Mouse (Mus musculus): ENCODE measurements at regions not wholly inside any gene's neighbourhood (a gene's known extent, or its start where the extent isn't known, plus 50 kb on each side); places are given as distances from the start of the nearest gene placed in this dataset.
"Not testable (repeated sequence)": the region's sequence is repeated elsewhere in the genome, so short reads cannot be mapped to it uniquely, and the experiment has no call there.

- Histone ChIP-seq H3K4me1 (ENCODE audit: control insufficient read depth, insufficient read depth, low read length) (no peaks in the 10 kb centered on the region), H3K27ac (ENCODE audit: insufficient read depth, low read depth, low read length) (no peak overlapping the region), H3K4me3 (ENCODE audit: insufficient read depth, low read depth, low read length) (no peak overlapping the region)
- 98% methylated on average over 1 of the region's 1 CpGs for WGBS
- TF ChIP-seq CTCF (IDR thresholded peaks at IDR 0.05; ENCODE audit: insufficient read depth, low read depth, low read length), result no peak
- no peak for TF ChIP-seq POLR2A (IDR thresholded peaks at IDR 0.05; ENCODE audit: insufficient read depth, low read depth, low read length)
Observed at GRCm38 (mm10) chr3:18428908-18429307, 480.7 kb downstream of the Cypt12 start.

DNA sequence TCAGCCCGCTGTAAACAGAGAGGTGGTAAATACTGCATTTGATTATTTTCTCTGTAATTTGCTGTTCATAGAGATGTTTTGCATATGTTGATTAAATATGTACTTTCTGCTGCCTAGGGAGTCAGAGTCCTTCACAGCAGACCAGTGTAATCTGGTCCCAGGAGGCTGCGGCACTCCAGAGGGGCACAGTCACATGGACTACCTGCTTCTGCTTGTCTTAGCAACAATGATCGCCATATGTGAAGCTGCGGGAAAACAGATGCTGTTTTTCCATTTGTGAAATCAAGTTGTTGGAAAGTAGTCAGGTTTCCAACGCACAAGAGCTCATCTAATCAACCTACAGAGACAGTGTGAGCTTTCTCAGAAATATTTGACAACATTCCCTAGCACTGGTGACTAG lies 490.6 kb downstream of the Cypt12 start:
- WGBS, result 87% methylated on average over 5 of the region's 5 CpGs
- Histone ChIP-seq H3K27ac (ENCODE audit: insufficient read depth, low read depth, low read length) (no peak overlapping the region), H3K4me1 (ENCODE audit: control insufficient read depth, insufficient read depth, low read length) (no peaks in the 10 kb centered on the region)

GRCm38 (mm10) chr3:18452197-18452933 lies 504.2 kb downstream of the Cypt12 start:
- no peak overlapping the region for H3K27ac ChIP-seq (ENCODE audit: insufficient read depth, low read depth, low read length)
- H3K4me1 ChIP-seq (ENCODE audit: control insufficient read depth, insufficient read depth, low read length), result no peaks in the 10 kb centered on the region
- TF ChIP-seq POLR2A (IDR thresholded peaks at IDR 0.05; ENCODE audit: insufficient read depth, low read depth, low read length) (no peak), CTCF (IDR thresholded peaks at IDR 0.05; ENCODE audit: insufficient read depth, low read depth, low read length) (no peak)
- no peak overlapping the region for H3K4me3 ChIP-seq (ENCODE audit: insufficient read depth, low read depth, low read length)
- 79% methylated on average over 3 of the region's 3 CpGs for WGBS

More for the DNA sequence above, 490.6 kb downstream of the Cypt12 start:
- TF ChIP-seq POLR2A (IDR thresholded peaks at IDR 0.05; ENCODE audit: insufficient read depth, low read depth, low read length), result no peak
- H3K4me3 ChIP-seq (ENCODE audit: insufficient read depth, low read depth, low read length), result no peak overlapping the region

GRCm38 (mm10) chr3:18453220-18453985 lies 505.2 kb downstream of the Cypt12 start:
- no peak overlapping the region for H3K27ac ChIP-seq (ENCODE audit: insufficient read depth, low read depth, low read length)
- 45% methylated on average over 3 of the region's 3 CpGs for WGBS
- TF ChIP-seq CTCF (IDR thresholded peaks at IDR 0.05; ENCODE audit: insufficient read depth, low read depth, low read length), result no peak
- no peak overlapping the region for H3K4me3 ChIP-seq (ENCODE audit: insufficient read depth, low read depth, low read length)
- no peaks in the 10 kb centered on the region for H3K4me1 ChIP-seq (ENCODE audit: control insufficient read depth, insufficient read depth, low read length)

GRCm38 (mm10) chr3:18453986-18454291 lies 505.7 kb downstream of the Cypt12 start:
- no peaks in the 10 kb centered on the region for H3K4me1 ChIP-seq (ENCODE audit: control insufficient read depth, insufficient read depth, low read length)
- H3K4me3 ChIP-seq (ENCODE audit: insufficient read depth, low read depth, low read length), result no peak overlapping the region
- H3K27ac ChIP-seq (ENCODE audit: insufficient read depth, low read depth, low read length), result no peak overlapping the region
- TF ChIP-seq POLR2A (IDR thresholded peaks at IDR 0.05; ENCODE audit: insufficient read depth, low read depth, low read length), result no peak
- no peak for TF ChIP-seq CTCF (IDR thresholded peaks at IDR 0.05; ENCODE audit: insufficient read depth, low read depth, low read length)
- 33% methylated on average over 2 of the region's 2 CpGs for WGBS

DNA sequence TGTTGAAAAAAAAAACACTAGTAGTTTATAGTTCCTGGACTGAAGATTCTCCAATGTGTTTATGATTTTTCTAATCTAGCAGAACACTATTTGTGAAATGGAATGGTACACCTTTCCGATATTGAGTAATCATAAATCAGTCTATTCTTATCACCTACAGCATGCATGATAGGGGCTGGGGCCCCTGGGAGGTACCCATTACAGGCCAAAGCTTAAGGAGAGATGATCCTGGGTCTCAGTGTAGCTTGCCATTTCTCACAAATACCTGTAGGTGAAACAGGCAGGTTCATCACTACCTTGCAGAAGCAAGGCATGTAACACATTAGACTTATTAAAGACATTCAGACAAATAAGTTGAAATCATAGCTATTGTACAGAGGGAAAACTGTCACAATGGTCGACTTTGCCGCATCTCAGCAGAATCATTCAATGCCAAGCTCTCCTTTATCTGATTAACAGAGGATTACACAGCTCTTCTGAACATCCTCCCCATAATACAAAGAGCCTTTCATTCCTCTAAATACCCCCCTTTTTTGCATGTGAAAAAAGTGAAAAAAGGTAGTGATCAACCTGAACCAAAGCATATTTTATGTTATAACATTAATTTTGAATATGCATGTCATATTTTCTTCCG lies 506.5 kb downstream of the Cypt12 start:
- 70% methylated on average over 4 of the region's 4 CpGs for WGBS
- H3K4me1 ChIP-seq (ENCODE audit: control insufficient read depth, insufficient read depth, low read length); H3K27ac ChIP-seq (ENCODE audit: insufficient read depth, low read depth, low read length); H3K4me3 ChIP-seq (ENCODE audit: insufficient read depth, low read depth, low read length): not testable (repeated sequence)

DNA sequence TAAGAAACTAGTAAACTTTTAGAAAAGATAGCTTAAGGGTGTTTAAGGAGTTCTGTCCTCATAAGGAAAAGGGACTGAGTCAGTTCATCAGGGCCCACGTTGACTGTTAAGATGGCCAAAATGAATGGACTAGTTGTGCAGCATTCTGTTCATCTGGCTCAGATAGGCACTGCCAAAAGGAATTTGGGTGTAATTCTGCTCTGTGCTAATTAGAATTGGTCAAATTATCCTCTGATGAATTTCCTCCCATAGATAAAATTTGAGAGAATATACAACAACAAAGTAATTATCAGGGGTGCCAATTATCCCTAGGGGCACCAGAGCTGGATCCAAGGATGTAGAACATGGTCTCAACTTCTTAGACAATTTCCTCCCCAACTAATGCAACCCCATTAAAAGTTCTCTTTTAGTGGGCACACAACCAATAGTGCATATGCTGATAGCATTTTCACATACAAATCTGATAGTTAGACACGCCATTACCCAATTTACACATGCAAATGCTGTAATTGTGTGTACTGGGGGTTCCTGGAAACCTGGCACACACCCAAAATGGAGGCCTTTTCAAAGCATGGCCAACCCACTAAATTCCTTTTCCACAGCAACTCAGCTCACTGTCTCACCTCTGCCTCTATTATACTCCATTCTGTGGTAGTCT lies 508.0 kb downstream of the Cypt12 start:
- Histone ChIP-seq H3K27ac (ENCODE audit: insufficient read depth, low read depth, low read length) (no peak overlapping the region), H3K4me3 (ENCODE audit: insufficient read depth, low read depth, low read length) (no peak overlapping the region), H3K4me1 (ENCODE audit: control insufficient read depth, insufficient read depth, low read length) (no peaks in the 10 kb centered on the region)
- TF ChIP-seq POLR2A (IDR thresholded peaks at IDR 0.05; ENCODE audit: insufficient read depth, low read depth, low read length) (no peak), CTCF (IDR thresholded peaks at IDR 0.05; ENCODE audit: insufficient read depth, low read depth, low read length) (no peak)
- WGBS, result 31% methylated on average over 2 of the region's 2 CpGs

- Histone ChIP-seq H3K27ac (ENCODE audit: insufficient read depth, low read depth, low read length) (no peak overlapping the region), H3K4me3 (ENCODE audit: insufficient read depth, low read depth, low read length) (no peak overlapping the region), H3K4me1 (ENCODE audit: control insufficient read depth, insufficient read depth, low read length) (no peaks in the 10 kb centered on the region)
- WGBS, result 95% methylated on average over 1 of the region's 1 CpGs
- TF ChIP-seq CTCF (IDR thresholded peaks at IDR 0.05; ENCODE audit: insufficient read depth, low read depth, low read length), result no peak
Observed at GRCm38 (mm10) chr3:18460267-18460666, 512.1 kb downstream of the Cypt12 start.

- Histone ChIP-seq H3K27ac (ENCODE audit: insufficient read depth, low read depth, low read length) (no peak overlapping the region), H3K4me3 (ENCODE audit: insufficient read depth, low read depth, low read length) (no peak overlapping the region), H3K4me1 (ENCODE audit: control insufficient read depth, insufficient read depth, low read length) (no peaks in the 10 kb centered on the region)
- TF ChIP-seq CTCF (IDR thresholded peaks at IDR 0.05; ENCODE audit: insufficient read depth, low read depth, low read length), result no peak
- TF ChIP-seq POLR2A (IDR thresholded peaks at IDR 0.05; ENCODE audit: insufficient read depth, low read depth, low read length), result no peak
- 80% methylated on average over 3 of the region's 3 CpGs for WGBS
Observed at GRCm38 (mm10) chr3:18471846-18472245, 523.6 kb downstream of the Cypt12 start.

Measured in olfactory bulb, adult 2 months (tissue).